Mouse (Mus musculus) megakaryocyte-erythroid progenitor cell, adult 5-6 weeks (primary cell): ENCODE data around the gene Lpgat1. TPM values are rescaled to one million over a fixed set of nuclear protein-coding genes. Genes with fewer than 3 reads are reported as not detected.

ENCODE experiments used
- ATAC-seq: replicated peaks from 2 replicates; pipeline ENCODE4 v1.8.0; 2016; ENCODE audit warnings: mild to moderate bottlenecking, inconsistent platforms; ENCODE audit not compliant: severe bottlenecking, poor library complexity, low FRiP score, low TSS enrichment
- total RNA-seq, 2 experiments: library from RNA; stranded (forward) in 1 of 2; stranded (reverse) in 1 of 2; fragments of 200-1000, 215-1000 nt in 1 of 2; fragments of >200 nt in 1 of 2; fragmentation: Nextera tagmentation in 1 of 2; gene quantifications; 2 replicates each; pipeline ENCODE4 v1.2.3; 2014 to 2017

Lpgat1 gene
- total RNA-seq, 2 experiments from 2014 or later = 1.7 to 9.9 TPM

- no peak for ATAC-seq
These were observed 115.8 kb downstream of the Lpgat1 start for GRCm38 (mm10) chr1:191833396-191833795.

Other genes with a start within 250 kb of the Lpgat1 start
- gene Dtl, start 142.3 kb upstream of the Lpgat1 start, total RNA-seq (2014; fragmentation: Nextera tagmentation) = 109 TPM in 2 replicates
- 83.5 and 88.3 TPM in 2 replicates for gene Dtl, start 142.3 kb upstream of the Lpgat1 start, total RNA-seq (2017)
- gene Ints7, start 142.2 kb upstream of the Lpgat1 start, total RNA-seq (2014; fragmentation: Nextera tagmentation) = 74.9 and 91.0 TPM in 2 replicates
- 78.2 and 79.8 TPM in 2 replicates for gene Ints7, start 142.2 kb upstream of the Lpgat1 start, total RNA-seq (2017)
- gene Nek2, start 103.6 kb downstream of the Lpgat1 start, total RNA-seq (2014; fragmentation: Nextera tagmentation) = 23.4 and 29.8 TPM in 2 replicates
- gene Nek2, start 103.6 kb downstream of the Lpgat1 start, total RNA-seq (2017) = 34.9 and 36.3 TPM in 2 replicates
- gene Slc30a1, start 188.9 kb downstream of the Lpgat1 start, total RNA-seq (2014; fragmentation: Nextera tagmentation) = 4.4 and 5.5 TPM in 2 replicates
- gene Slc30a1, start 188.9 kb downstream of the Lpgat1 start, total RNA-seq (2017) = 6.2 and 6.7 TPM in 2 replicates